Mouse (Mus musculus) limb, embryonic 12.5 days (tissue): ENCODE measurements at regions not wholly inside any gene's neighbourhood (a gene's known extent, or its start where the extent isn't known, plus 50 kb on each side); places are given as distances from the start of the nearest gene placed in this dataset.

ENCODE experiments used
- ATAC-seq: fragments of 200-750 bp; cut with Nextera tagmentation; 2 replicates; pipeline ENCODE4 v1.8.0; 2017; ENCODE audit warnings: low read depth, moderate TSS enrichment; ENCODE audit not compliant: insufficient number of reproducible peaks, insufficient read depth, low FRiP score, low TSS enrichment
- H3K27ac ChIP-seq: fragments of 300-500 bp; sonication (generic); 2 replicates; pipeline ENCODE4 v1.5.1; 2016; ENCODE audit warnings: mild to moderate bottlenecking, moderate library complexity
- H3K27me3 ChIP-seq: fragments of 300-500 bp; sonication (generic); 2 replicates; pipeline ENCODE4 v1.6.1; 2016; ENCODE audit warnings: mild to moderate bottlenecking, moderate library complexity
- H3K36me3 ChIP-seq: fragments of 300-500 bp; sonication (generic); 2 replicates; pipeline ENCODE4 v1.6.1; 2016; ENCODE audit warnings: mild to moderate bottlenecking, moderate library complexity
- H3K4me1 ChIP-seq: fragments of 300-500 bp; sonication (generic); replicated peaks from 2 replicates; pipeline ENCODE4 v1.6.1; 2016
- H3K4me2 ChIP-seq: fragments of 300-500 bp; sonication (generic); 2 replicates; pipeline ENCODE4 v1.6.1; 2016; ENCODE audit warnings: mild to moderate bottlenecking, moderate library complexity
- H3K4me3 ChIP-seq: fragments of 300-500 bp; sonication (generic); replicated peaks from 2 replicates; pipeline ENCODE4 v1.5.1; 2016; ENCODE audit warnings: mild to moderate bottlenecking
- H3K9ac ChIP-seq: fragments of 300-500 bp; sonication (generic); replicated peaks from 2 replicates; pipeline ENCODE4 v1.6.1; 2016; ENCODE audit warnings: mild to moderate bottlenecking, moderate library complexity
- H3K9me3 ChIP-seq: fragments of 300-500 bp; sonication (generic); 2 replicates; pipeline ENCODE4 v1.6.1; 2016; ENCODE audit warnings: mild to moderate bottlenecking, moderate library complexity
- WGBS: fragments of 180-500 bp; shearing (Covaris S2); methylation state at CpG from one replicate; pipeline ENCODE4 v1.1.7; 2016; 5-methylcytosine and 5-hydroxymethylcytosine counted together

DNA sequence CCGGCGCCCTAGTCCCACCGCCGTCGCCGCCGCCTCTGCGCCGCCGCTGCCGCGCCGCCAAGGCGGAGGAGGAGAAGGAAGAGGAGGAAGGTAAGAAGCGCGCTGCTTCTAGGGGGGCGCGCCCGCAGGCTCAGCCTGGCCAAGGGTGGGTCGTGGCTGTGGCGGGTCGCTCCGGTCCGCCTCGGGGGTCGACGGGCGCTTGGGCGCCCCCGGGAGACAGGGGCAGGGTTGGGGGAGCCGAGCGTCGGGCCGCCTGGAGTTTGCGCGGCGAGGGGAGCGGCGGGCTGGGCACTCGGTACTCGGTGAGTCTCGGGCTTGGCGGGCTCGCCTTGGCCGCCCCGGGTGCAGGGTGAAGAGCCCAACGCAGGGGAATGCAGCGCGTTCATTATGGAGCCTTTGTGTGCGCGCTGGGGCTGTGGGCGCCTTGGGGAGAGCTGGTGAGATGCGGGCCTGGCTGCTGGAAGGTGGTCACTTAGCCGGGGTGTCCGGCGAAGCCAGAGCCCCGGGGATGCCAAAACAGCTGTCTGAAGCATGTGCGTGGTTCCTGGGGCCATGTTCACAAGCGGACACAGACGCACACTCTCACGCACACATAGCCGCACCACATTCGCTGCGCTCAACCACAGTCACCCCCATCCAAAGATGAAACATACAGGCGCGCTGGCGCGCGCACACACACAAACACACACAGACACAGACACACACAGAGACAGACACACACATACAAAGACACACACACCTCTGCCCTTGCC, 63.9 kb upstream of the Frmpd3 start:
- H3K9ac ChIP-seq = peak overlapping the region; percentile 62
- no peaks in the 10 kb centered on the region for H3K9me3 ChIP-seq
- H3K27ac ChIP-seq = no peak overlapping the region
- peak overlapping the region; percentile 55 for H3K4me3 ChIP-seq
- H3K27me3 ChIP-seq = peaks cover 88% of the 10 kb centered on the region
- peak; percentile 46; the same call in 1 of the 2 replicates for ATAC-seq
- H3K4me1 ChIP-seq = no peaks in the 10 kb centered on the region
- 22% methylated on average over 65 of the region's 69 CpGs for WGBS
- H3K4me2 ChIP-seq = peak overlapping the region; percentile 75
- H3K36me3 ChIP-seq = no peaks in the 10 kb centered on the region

DNA sequence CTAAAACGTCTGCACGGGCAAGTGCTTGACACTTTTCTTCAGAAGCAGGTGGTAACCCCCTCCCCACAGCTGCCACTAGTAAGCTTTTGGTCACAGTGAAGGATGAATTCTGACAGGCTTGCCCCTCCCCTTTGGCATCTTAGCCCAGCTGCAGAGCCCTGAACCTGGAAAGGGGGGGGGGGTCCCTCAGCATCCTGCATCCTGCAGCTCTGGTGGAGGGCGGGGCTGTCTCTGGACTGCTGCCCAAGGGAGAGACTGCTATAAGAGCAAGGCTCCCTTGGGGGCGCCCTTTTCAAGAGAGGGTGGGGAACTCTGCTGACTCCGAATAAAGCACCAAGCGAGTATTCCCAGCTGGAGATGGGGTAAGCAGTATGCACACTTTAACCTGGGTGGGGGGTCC, 62.8 kb upstream of the Frmpd3 start:
- H3K4me1 ChIP-seq = no peaks in the 10 kb centered on the region

GRCm38 (mm10) chrX:140280016-140280415, 62.0 kb upstream of the Frmpd3 start:
- H3K27ac ChIP-seq = no peak overlapping the region
- H3K36me3 ChIP-seq = no peaks in the 10 kb centered on the region
- no peaks in the 10 kb centered on the region for H3K9me3 ChIP-seq
- 24% methylated on average over 11 of the region's 12 CpGs for WGBS
- ATAC-seq = no peak; the same call in 1 of the 2 replicates
- no peak overlapping the region for H3K4me3 ChIP-seq
- H3K4me2 ChIP-seq = peak overlapping the region; percentile 23; the same call in 1 of the 2 replicates
- H3K4me1 ChIP-seq = no peaks in the 10 kb centered on the region
- H3K9ac ChIP-seq = no peak overlapping the region
- H3K27me3 ChIP-seq = peaks cover 79% of the 10 kb centered on the region

More for the DNA sequence above, 62.8 kb upstream of the Frmpd3 start:
- no peak overlapping the region for H3K27ac ChIP-seq
- 21% methylated on average over 6 of the region's 6 CpGs for WGBS
- ATAC-seq = no peak
- no peaks in the 10 kb centered on the region for H3K9me3 ChIP-seq
- peaks cover 83% of the 10 kb centered on the region for H3K27me3 ChIP-seq
- no peaks in the 10 kb centered on the region for H3K36me3 ChIP-seq
- H3K9ac ChIP-seq = no peak overlapping the region
- no peak overlapping the region for H3K4me2 ChIP-seq
- no peak overlapping the region for H3K4me3 ChIP-seq
